Comparison of ENCODE assay signal across 23 mouse cellular contexts in genomic region chr2:135708386-135708785, GRCm38 (mm10). TPM values are rescaled to one million over a fixed set of nuclear protein-coding genes. Genes with fewer than 3 reads are reported as not detected.
DNase-seq lines count a peak whose midpoint lies in the region; ATAC-seq and TF ChIP-seq lines count a peak whose summit lies in the region.
"Had no signal": no experiment of that assay in that cellular context is flagged by ENCODE, and none has a peak within 500 bp of the region (broad histone marks: within the 10 kb centered on the region; RNA-seq: fewer than 3 reads in every experiment).

No protein-coding gene starts in this region.

- H3K36me3 ChIP-seq in embryonic facial prominence, embryonic 14.5 days (ENCODE audit: control insufficient read depth, insufficient read depth, low read length), result no peaks in the 10 kb centered on the region
- H3K36me3 ChIP-seq in embryonic facial prominence, embryonic 10.5 days (replicated peaks), result no peaks in the 10 kb centered on the region
- no peaks in the 10 kb centered on the region for H3K36me3 ChIP-seq in kidney, embryonic 15.5 days
- no peaks in the 10 kb centered on the region for H3K36me3 ChIP-seq in limb, embryonic 14.5 days (ENCODE audit: control insufficient read depth, insufficient read depth, low read length)
- no peaks in the 10 kb centered on the region for H3K36me3 ChIP-seq in limb, embryonic 10.5 days
- no peaks in the 10 kb centered on the region for H3K36me3 ChIP-seq in midbrain, embryonic 11.5 days (ENCODE audit: control insufficient read depth, insufficient read depth, low read length)
- H3K36me3 ChIP-seq in midbrain, embryonic 13.5 days, result no peaks in the 10 kb centered on the region
- H3K36me3 ChIP-seq: hindbrain, embryonic 12.5 days; midbrain, embryonic 15.5 days; neural tube, embryonic 12.5 days had no signal

- no peaks in the 10 kb centered on the region for H3K27me3 ChIP-seq in embryonic facial prominence, embryonic 14.5 days (replicated peaks; ENCODE audit: control insufficient read depth, insufficient read depth, low read length)
- H3K27me3 ChIP-seq in embryonic facial prominence, embryonic 10.5 days (replicated peaks; ENCODE audit: low read depth, poor library complexity, severe bottlenecking), result no peaks in the 10 kb centered on the region
- H3K27me3 ChIP-seq in kidney, embryonic 15.5 days, result no peaks in the 10 kb centered on the region
- no peaks in the 10 kb centered on the region for H3K27me3 ChIP-seq in limb, embryonic 14.5 days (ENCODE audit: control insufficient read depth, insufficient read depth, low read length)
- H3K27me3 ChIP-seq in limb, embryonic 10.5 days (ENCODE audit: low read depth, poor library complexity, severe bottlenecking), result no peaks in the 10 kb centered on the region
- H3K27me3 ChIP-seq in midbrain, embryonic 11.5 days (ENCODE audit: control insufficient read depth, insufficient read depth, low read length), result no peaks in the 10 kb centered on the region
- H3K27me3 ChIP-seq in midbrain, embryonic 13.5 days, result no peaks in the 10 kb centered on the region
- H3K27me3 ChIP-seq: hindbrain, embryonic 12.5 days; megakaryocyte, embryonic 14.5 days; midbrain, embryonic 15.5 days; neural tube, embryonic 12.5 days had no signal

- peak; percentile 69 for DNase-seq in embryonic facial prominence, embryonic 14.5 days (ENCODE audit: low spot score)
- DNase-seq in embryonic facial prominence, embryonic 10.5 days (ENCODE audit: low spot score), result no peak
- DNase-seq in kidney, adult 18-20 months, result no peak
- DNase-seq in limb, embryonic 14.5 days (ENCODE audit: low spot score), result peak; percentile 49
- DNase-seq in limb, embryonic 10.5 days (ENCODE audit: low spot score), result no peak
- peak; percentile 77 for DNase-seq in midbrain, embryonic 11.5 days (ENCODE audit: low spot score, missing footprints)
- DNase-seq: adrenal gland, postnatal 25 days; cerebellum, adult 11 months; liver, postnatal 0 days; right cerebral cortex, postnatal 14 days; thymus, adult 2 months had no signal

- H3K4me3 ChIP-seq in embryonic facial prominence, embryonic 14.5 days (ENCODE audit: low read depth, low read length), result no peak overlapping the region
- H3K4me3 ChIP-seq in embryonic facial prominence, embryonic 10.5 days, result no peak overlapping the region
- H3K4me3 ChIP-seq in kidney, embryonic 15.5 days (replicated peaks), result no peak overlapping the region
- H3K4me3 ChIP-seq in limb, embryonic 14.5 days (replicated peaks; ENCODE audit: low read length), result no peak overlapping the region
- no peak overlapping the region for H3K4me3 ChIP-seq in limb, embryonic 10.5 days
- H3K4me3 ChIP-seq in midbrain, embryonic 11.5 days (ENCODE audit: low read depth, low read length), result no peak overlapping the region
- H3K4me3 ChIP-seq in midbrain, embryonic 13.5 days (replicated peaks), result no peak overlapping the region
- H3K4me3 ChIP-seq: forebrain, embryonic 10.5 days; hindbrain, embryonic 12.5 days; layer of hippocampus, adult 2 months; megakaryocyte, embryonic 14.5 days; midbrain, embryonic 15.5 days; neural tube, embryonic 12.5 days had no signal

- H3K4me2 ChIP-seq in embryonic facial prominence, embryonic 14.5 days (ENCODE audit: low read depth, low read length), result no peak overlapping the region
- H3K4me2 ChIP-seq in kidney, embryonic 15.5 days, result no peak overlapping the region
- no peak overlapping the region for H3K4me2 ChIP-seq in limb, embryonic 14.5 days (replicated peaks; ENCODE audit: low read depth, low read length, severe bottlenecking)
- no peak overlapping the region for H3K4me2 ChIP-seq in midbrain, embryonic 11.5 days
- H3K4me2 ChIP-seq in midbrain, embryonic 13.5 days (replicated peaks), result no peak overlapping the region
- H3K4me2 ChIP-seq: heart, embryonic 11.5 days; hindbrain, embryonic 12.5 days; liver, embryonic 11.5 days; midbrain, embryonic 15.5 days; neural tube, embryonic 12.5 days had no signal

- no peak for ATAC-seq in embryonic facial prominence, embryonic 14.5 days (ENCODE audit: low read depth)
- no peak for ATAC-seq in kidney, embryonic 15.5 days (replicated peaks; ENCODE audit: low FRiP score)
- no peak for ATAC-seq in limb, embryonic 14.5 days (ENCODE audit: low FRiP score, low read depth)
- ATAC-seq in midbrain, embryonic 11.5 days (ENCODE audit: low FRiP score), result no peak
- ATAC-seq in midbrain, embryonic 13.5 days, result no peak
- ATAC-seq: intestine, postnatal 0 days; liver, postnatal 0 days; midbrain, embryonic 15.5 days had no signal

- no peak overlapping the region for H3K9ac ChIP-seq in embryonic facial prominence, embryonic 14.5 days (ENCODE audit: low read depth, low read length)
- no peak overlapping the region for H3K9ac ChIP-seq in kidney, embryonic 15.5 days
- no peak overlapping the region for H3K9ac ChIP-seq in limb, embryonic 14.5 days (ENCODE audit: low read depth, low read length, severe bottlenecking)
- no peak overlapping the region for H3K9ac ChIP-seq in midbrain, embryonic 11.5 days (ENCODE audit: low read length)
- H3K9ac ChIP-seq in midbrain, embryonic 13.5 days (replicated peaks), result no peak overlapping the region
- H3K9ac ChIP-seq: hindbrain, embryonic 12.5 days; liver, postnatal 0 days; midbrain, embryonic 15.5 days; neural tube, embryonic 12.5 days had no signal

- TF ChIP-seq POLR2A in limb, embryonic 14.5 days (IDR thresholded peaks at IDR 0.05; ENCODE audit: borderline replicate concordance, extremely low read depth, insufficient read depth, insufficient read length), result no peak

- H3K9me3 ChIP-seq in embryonic facial prominence, embryonic 14.5 days (ENCODE audit: control insufficient read depth, low read length), result no peaks in the 10 kb centered on the region
- H3K9me3 ChIP-seq in embryonic facial prominence, embryonic 10.5 days, result no peaks in the 10 kb centered on the region
- H3K9me3 ChIP-seq in kidney, embryonic 15.5 days (replicated peaks), result no peaks in the 10 kb centered on the region
- H3K9me3 ChIP-seq in limb, embryonic 14.5 days (ENCODE audit: control insufficient read depth, low read length), result no peaks in the 10 kb centered on the region
- no peaks in the 10 kb centered on the region for H3K9me3 ChIP-seq in limb, embryonic 10.5 days (replicated peaks)
- H3K9me3 ChIP-seq in midbrain, embryonic 11.5 days (ENCODE audit: control insufficient read depth, low read length), result no peaks in the 10 kb centered on the region
- H3K9me3 ChIP-seq in midbrain, embryonic 13.5 days, result no peaks in the 10 kb centered on the region
- H3K9me3 ChIP-seq: forebrain, embryonic 10.5 days; hindbrain, embryonic 12.5 days; megakaryocyte, embryonic 14.5 days; midbrain, embryonic 15.5 days; neural tube, embryonic 12.5 days had no signal

- 56% methylated on average over 3 of the region's 3 CpGs for WGBS in embryonic facial prominence, embryonic 14.5 days
- 92% methylated on average over 3 of the region's 3 CpGs for WGBS in embryonic facial prominence, embryonic 10.5 days
- 59% methylated on average over 3 of the region's 3 CpGs for WGBS in kidney, embryonic 15.5 days
- 53% methylated on average over 3 of the region's 3 CpGs for WGBS in limb, embryonic 14.5 days
- WGBS in limb, embryonic 10.5 days, result 96% methylated on average over 3 of the region's 3 CpGs
- WGBS in midbrain, embryonic 11.5 days, result 95% methylated on average over 3 of the region's 3 CpGs
- 93% methylated on average over 3 of the region's 3 CpGs for WGBS in midbrain, embryonic 13.5 days

- H3K4me1 ChIP-seq in embryonic facial prominence, embryonic 14.5 days (ENCODE audit: control insufficient read depth, insufficient read depth, low read length), result peaks cover 18% of the 10 kb centered on the region
- H3K4me1 ChIP-seq in embryonic facial prominence, embryonic 10.5 days, result peaks cover 28% of the 10 kb centered on the region
- peaks cover 33% of the 10 kb centered on the region for H3K4me1 ChIP-seq in kidney, embryonic 15.5 days
- H3K4me1 ChIP-seq in limb, embryonic 14.5 days (ENCODE audit: control insufficient read depth, insufficient read depth, low read length), result peaks cover 24% of the 10 kb centered on the region
- H3K4me1 ChIP-seq in limb, embryonic 10.5 days, result peaks cover 24% of the 10 kb centered on the region
- H3K4me1 ChIP-seq in midbrain, embryonic 11.5 days (ENCODE audit: control insufficient read depth, insufficient read depth, low read length), result peaks cover 19% of the 10 kb centered on the region
- peaks cover 29% of the 10 kb centered on the region for H3K4me1 ChIP-seq in midbrain, embryonic 13.5 days (replicated peaks)

- H3K27ac ChIP-seq in embryonic facial prominence, embryonic 14.5 days (replicated peaks; ENCODE audit: low read depth, low read length), result no peak overlapping the region
- H3K27ac ChIP-seq in embryonic facial prominence, embryonic 10.5 days (replicated peaks), result no peak overlapping the region
- H3K27ac ChIP-seq in kidney, embryonic 15.5 days, result peak overlapping the region; percentile 24; the same call in 1 of the 2 replicates
- H3K27ac ChIP-seq in limb, embryonic 14.5 days (replicated peaks; ENCODE audit: low read depth, low read length), result no peak overlapping the region
- no peak overlapping the region for H3K27ac ChIP-seq in limb, embryonic 10.5 days
- no peak overlapping the region for H3K27ac ChIP-seq in midbrain, embryonic 11.5 days (ENCODE audit: low read depth, low read length)
- no peak overlapping the region for H3K27ac ChIP-seq in midbrain, embryonic 13.5 days
- H3K27ac ChIP-seq: forebrain, embryonic 10.5 days; hindbrain, embryonic 12.5 days; layer of hippocampus, adult 2 months; midbrain, embryonic 15.5 days; neural tube, embryonic 12.5 days; stomach, postnatal 0 days had no signal

RNA-seq across cellular contexts. Expression of gene Plcb4, which starts 49.6 kb away (rescaled TPM):
- 20.8 and 21.9 TPM in 2 replicates for polyA plus RNA-seq in embryonic facial prominence, embryonic 14.5 days (2014; fragmentation: Nextera tagmentation; extraction: Ambion mirVana)
- polyA plus RNA-seq in embryonic facial prominence, embryonic 10.5 days (2016; fragmentation: Nextera tagmentation; extraction: Ambion mirVana), result 13.2 and 16.1 TPM in 2 replicates
- 19.0 and 20.9 TPM in 2 replicates for polyA plus RNA-seq in kidney, embryonic 15.5 days (2015; fragmentation: Nextera tagmentation; extraction: Ambion mirVana)
- polyA plus RNA-seq in limb, embryonic 14.5 days (2012; rRNA removed), result 16.2 and 23.1 TPM in 2 replicates
- polyA plus RNA-seq in limb, embryonic 14.5 days (2014; fragmentation: Nextera tagmentation; extraction: Ambion mirVana), result 13.1 and 14.9 TPM in 2 replicates
- polyA plus RNA-seq in limb, embryonic 10.5 days (2016; fragmentation: Nextera tagmentation; extraction: Ambion mirVana), result 8.4 and 10.7 TPM in 2 replicates
- 14.5 and 17.7 TPM in 2 replicates for polyA plus RNA-seq in midbrain, embryonic 11.5 days (2014; fragmentation: Nextera tagmentation; extraction: Ambion mirVana)
- 34.6 and 38.2 TPM in 2 replicates for polyA plus RNA-seq in midbrain, embryonic 13.5 days (2015; fragmentation: Nextera tagmentation; extraction: Ambion mirVana)

Comparison
In these comparisons a context has a peak if more than half of its experiments do, and no peak if none do; other contexts are left out.
1. DNase-seq: peak in embryonic facial prominence, embryonic 14.5 days (single experiment), limb, embryonic 14.5 days (single experiment) and midbrain, embryonic 11.5 days (single experiment); none in embryonic facial prominence, embryonic 10.5 days (single experiment), kidney, adult 18-20 months (single experiment) and limb, embryonic 10.5 days (single experiment).